Mouse (Mus musculus): ENCODE results near the gene Rbfox1. TPM values are rescaled to one million over a fixed set of nuclear protein-coding genes. Genes with fewer than 3 reads are reported as not detected.

Rbfox1 gene
- polyA plus RNA-seq, 1 experiment, result 98.9 TPM

DNA sequence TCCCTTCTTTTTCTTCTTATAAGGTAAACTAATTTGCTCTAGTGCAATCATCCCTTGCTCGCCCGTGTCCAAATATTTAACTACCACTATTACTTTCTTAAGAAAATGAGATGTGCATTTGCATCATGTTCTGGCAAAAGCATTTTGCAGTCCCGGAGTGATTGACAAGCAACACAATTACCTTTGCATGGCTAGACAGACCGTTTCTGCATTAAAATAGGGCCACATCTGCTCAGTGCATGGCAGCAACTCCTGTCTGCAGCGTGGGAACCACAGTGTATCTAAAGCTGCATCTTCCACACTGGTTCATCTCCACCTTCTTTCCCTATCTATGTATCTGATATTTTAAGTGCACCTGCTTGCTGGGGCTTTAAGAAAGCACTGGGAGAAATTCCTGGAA lies 1473.9 kb downstream of the Rbfox1 start:
- no peak for TF ChIP-seq CTCF (IDR thresholded peaks at IDR 0.05; ENCODE audit: borderline replicate concordance, extremely low read depth, insufficient read depth, insufficient read length)
- TF ChIP-seq POLR2A (IDR thresholded peaks at IDR 0.05; ENCODE audit: borderline replicate concordance, extremely low read depth, insufficient read depth, insufficient read length, poor library complexity, severe bottlenecking), result no peak

DNA sequence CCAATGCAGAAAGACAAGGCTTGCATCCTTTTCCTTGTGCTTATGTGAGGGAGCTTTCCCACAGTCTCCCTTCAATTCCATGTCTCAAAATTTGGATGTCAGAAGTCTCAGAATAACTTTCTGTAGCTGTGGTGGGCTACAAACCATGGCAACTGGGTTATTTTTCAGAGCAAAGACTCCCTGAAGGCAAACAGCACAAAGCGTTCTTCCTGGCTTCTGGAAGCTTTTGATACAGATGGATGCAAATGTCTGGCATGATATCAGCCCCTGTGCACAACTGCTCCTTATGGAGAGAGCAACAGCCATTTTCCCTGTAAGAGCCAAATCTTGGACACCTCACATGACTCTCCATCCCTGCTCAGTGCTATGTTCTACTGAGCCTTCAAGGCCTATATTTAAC lies 1475.6 kb downstream of the Rbfox1 start:
- DNase-seq (ENCODE audit: low read depth), result peak; percentile 18
- TF ChIP-seq POLR2A (IDR thresholded peaks at IDR 0.05; ENCODE audit: borderline replicate concordance, extremely low read depth, insufficient read depth, insufficient read length, poor library complexity, severe bottlenecking), result no peak
- TF ChIP-seq CTCF (IDR thresholded peaks at IDR 0.05; ENCODE audit: borderline replicate concordance, extremely low read depth, insufficient read depth, insufficient read length), result no peak

More for the DNA sequence above, 1473.9 kb downstream of the Rbfox1 start:
- DNase-seq (ENCODE audit: low read depth), result peak; percentile 75

GRCm38 (mm10) chr16:7365878-7366277 lies 1480.7 kb downstream of the Rbfox1 start:
- no peak for DNase-seq (ENCODE audit: low read depth)
- TF ChIP-seq CTCF (IDR thresholded peaks at IDR 0.05; ENCODE audit: borderline replicate concordance, extremely low read depth, insufficient read depth, insufficient read length) (no peak), POLR2A (IDR thresholded peaks at IDR 0.05; ENCODE audit: borderline replicate concordance, extremely low read depth, insufficient read depth, insufficient read length, poor library complexity, severe bottlenecking) (no peak)

GRCm38 (mm10) chr16:7374146-7374545 lies 1489.0 kb downstream of the Rbfox1 start:
- peak; percentile 89 for DNase-seq (ENCODE audit: low read depth)
- no peak for TF ChIP-seq CTCF (IDR thresholded peaks at IDR 0.05; ENCODE audit: borderline replicate concordance, extremely low read depth, insufficient read depth, insufficient read length)
- no peak for TF ChIP-seq POLR2A (IDR thresholded peaks at IDR 0.05; ENCODE audit: borderline replicate concordance, extremely low read depth, insufficient read depth, insufficient read length, poor library complexity, severe bottlenecking)

GRCm38 (mm10) chr16:7374674-7375073 lies 1489.5 kb downstream of the Rbfox1 start:
- peak; percentile 87 for DNase-seq (ENCODE audit: low read depth)
- no peak for TF ChIP-seq POLR2A (IDR thresholded peaks at IDR 0.05; ENCODE audit: borderline replicate concordance, extremely low read depth, insufficient read depth, insufficient read length, poor library complexity, severe bottlenecking)
- no peak for TF ChIP-seq CTCF (IDR thresholded peaks at IDR 0.05; ENCODE audit: borderline replicate concordance, extremely low read depth, insufficient read depth, insufficient read length)

GRCm38 (mm10) chr16:7396101-7396500 lies 1510.9 kb downstream of the Rbfox1 start:
- TF ChIP-seq CTCF (IDR thresholded peaks at IDR 0.05; ENCODE audit: borderline replicate concordance, extremely low read depth, insufficient read depth, insufficient read length), result no peak
- no peak for TF ChIP-seq POLR2A (IDR thresholded peaks at IDR 0.05; ENCODE audit: borderline replicate concordance, extremely low read depth, insufficient read depth, insufficient read length, poor library complexity, severe bottlenecking)
- no peak for DNase-seq (ENCODE audit: low read depth)

DNA sequence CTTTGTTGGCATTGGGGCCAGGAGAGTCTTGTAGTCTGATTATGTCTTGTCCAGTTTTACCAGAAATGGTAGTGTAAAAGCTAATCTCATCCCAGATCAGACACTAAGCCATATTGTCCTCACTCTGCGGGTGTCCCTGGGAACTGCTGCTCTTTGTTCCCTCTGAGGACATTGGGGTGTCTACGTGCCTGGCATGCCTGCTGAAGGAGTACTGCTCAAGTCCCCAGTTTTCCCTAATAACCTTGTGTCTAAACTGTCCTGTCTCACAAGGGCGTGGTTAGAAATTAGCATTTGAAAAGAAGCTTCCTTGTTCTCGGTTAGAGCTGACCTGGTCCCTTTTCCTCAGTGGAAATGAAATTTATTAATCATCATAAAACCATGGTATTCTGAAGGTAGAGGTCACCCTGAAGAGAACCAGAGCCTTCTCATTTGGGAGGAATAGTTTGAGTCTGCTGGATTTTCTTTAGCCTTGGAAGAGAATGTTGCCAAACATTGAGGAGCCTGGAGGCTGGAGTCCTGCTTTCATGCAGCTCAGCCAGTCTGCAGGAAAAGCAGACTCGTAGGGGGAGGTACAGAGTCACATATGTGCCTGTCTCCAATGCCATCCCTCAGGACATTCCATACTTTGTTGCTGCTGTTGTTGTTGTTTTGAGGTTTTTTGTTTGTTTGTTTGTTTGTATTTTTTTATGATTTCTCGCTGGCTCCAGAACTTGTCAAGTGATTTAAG lies 1519.8 kb downstream of the Rbfox1 start:
- TF ChIP-seq POLR2A (IDR thresholded peaks at IDR 0.05; ENCODE audit: borderline replicate concordance, extremely low read depth, insufficient read depth, insufficient read length, poor library complexity, severe bottlenecking) (no peak), CTCF (IDR thresholded peaks at IDR 0.05; ENCODE audit: borderline replicate concordance, extremely low read depth, insufficient read depth, insufficient read length) (no peak)
- DNase-seq (ENCODE audit: low read depth), result peak; percentile 82

DNA sequence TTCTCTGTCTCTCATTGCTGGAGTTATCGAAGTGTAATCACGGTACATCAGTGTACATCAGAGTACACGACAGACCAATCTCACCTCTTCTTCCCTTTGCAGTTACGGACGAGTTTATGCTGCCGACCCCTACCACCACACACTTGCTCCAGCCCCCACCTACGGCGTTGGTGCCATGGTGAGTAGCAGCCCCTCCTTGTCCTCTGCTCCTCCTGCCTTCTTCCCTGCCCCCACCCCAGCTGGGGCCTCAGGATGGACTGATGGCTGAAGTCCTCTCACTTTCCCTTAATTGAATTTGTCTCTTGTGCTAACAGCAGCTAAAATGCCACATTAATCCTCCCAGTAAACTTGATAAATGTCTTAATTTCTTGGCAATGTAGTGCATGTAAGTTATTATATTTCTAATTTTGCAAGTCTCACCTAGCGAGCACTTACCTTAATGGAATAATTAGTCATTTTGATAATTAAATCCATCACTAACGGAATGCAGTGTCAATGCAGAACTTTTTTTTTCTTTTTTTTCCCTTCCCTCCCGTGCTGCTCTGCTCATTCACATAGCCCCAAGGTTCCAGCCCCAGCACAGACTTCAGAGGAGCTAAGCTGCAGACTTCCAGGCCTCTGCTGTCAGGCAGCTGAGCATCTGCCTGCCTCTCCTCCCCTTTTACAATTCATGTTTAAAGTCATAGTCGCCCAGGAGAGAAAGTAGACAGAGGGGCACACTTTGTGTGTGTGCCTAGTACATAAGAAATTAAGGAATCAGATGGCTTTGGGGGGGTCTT lies 1522.9 kb downstream of the Rbfox1 start:
- TF ChIP-seq POLR2A (IDR thresholded peaks at IDR 0.05; ENCODE audit: borderline replicate concordance, extremely low read depth, insufficient read depth, insufficient read length, poor library complexity, severe bottlenecking) (no peak), CTCF (IDR thresholded peaks at IDR 0.05; ENCODE audit: borderline replicate concordance, extremely low read depth, insufficient read depth, insufficient read length) (no peak)
- DNase-seq (ENCODE audit: low read depth), result peak; percentile 52

- TF ChIP-seq POLR2A (IDR thresholded peaks at IDR 0.05; ENCODE audit: borderline replicate concordance, extremely low read depth, insufficient read depth, insufficient read length, poor library complexity, severe bottlenecking), result no peak
- no peak for TF ChIP-seq CTCF (IDR thresholded peaks at IDR 0.05; ENCODE audit: borderline replicate concordance, extremely low read depth, insufficient read depth, insufficient read length)
- peak; percentile 60 for DNase-seq (ENCODE audit: low read depth)
These were observed 1534.6 kb downstream of the Rbfox1 start for GRCm38 (mm10) chr16:7419655-7420281.

- no peak for TF ChIP-seq CTCF (IDR thresholded peaks at IDR 0.05; ENCODE audit: borderline replicate concordance, extremely low read depth, insufficient read depth, insufficient read length)
- TF ChIP-seq POLR2A (IDR thresholded peaks at IDR 0.05; ENCODE audit: borderline replicate concordance, extremely low read depth, insufficient read depth, insufficient read length, poor library complexity, severe bottlenecking), result no peak
- DNase-seq (ENCODE audit: low read depth), result no peak
These were observed 1540.4 kb downstream of the Rbfox1 start for GRCm38 (mm10) chr16:7425386-7426089.

- no peak for DNase-seq (ENCODE audit: low read depth)
- no peak for TF ChIP-seq CTCF (IDR thresholded peaks at IDR 0.05; ENCODE audit: borderline replicate concordance, extremely low read depth, insufficient read depth, insufficient read length)
These were observed 1548.1 kb downstream of the Rbfox1 start for GRCm38 (mm10) chr16:7433296-7433695.

Data from brain, embryonic 14.5 days (tissue).